Mouse (Mus musculus) brown adipose tissue, adult 24 weeks (tissue): ENCODE data around the gene Cenpp. TPM values are rescaled to one million over a fixed set of nuclear protein-coding genes. Genes with fewer than 3 reads are reported as not detected.
"Not testable (repeated sequence)": the region's sequence is repeated elsewhere in the genome, so short reads cannot be mapped to it uniquely, and the experiment has no call there.

Experiments used
- H3K27ac ChIP-seq: fragments of 200-500 bp; replicated peaks from 2 replicates; pipeline ENCODE4 v1.5.1; 2012; ENCODE audit warnings: low read depth, mild to moderate bottlenecking, low read length
- H3K4me1 ChIP-seq: fragments of 200-500 bp; 2 replicates; pipeline ENCODE4 v1.6.1; 2012; ENCODE audit warnings: low read length, mixed read lengths; ENCODE audit not compliant: control insufficient read depth, insufficient read depth, insufficient read length
- H3K4me3 ChIP-seq: fragments of 200-500 bp; 2 replicates; pipeline ENCODE4 v1.5.1; 2012; ENCODE audit warnings: low read depth, mild to moderate bottlenecking, low read length, moderate library complexity; ENCODE audit not compliant: insufficient read depth
- polyA plus RNA-seq: library from polyadenylated mRNA; stranded (reverse); fragments of >200 nt; gene quantifications from 2 replicates; pipeline ENCODE4 v1.2.4, GENCODE M21; 2012; ENCODE audit not compliant: missing spikeins, insufficient read depth, insufficient read length

Cenpp gene
- polyA plus RNA-seq, 1 experiment = 1.5 TPM

DNA sequence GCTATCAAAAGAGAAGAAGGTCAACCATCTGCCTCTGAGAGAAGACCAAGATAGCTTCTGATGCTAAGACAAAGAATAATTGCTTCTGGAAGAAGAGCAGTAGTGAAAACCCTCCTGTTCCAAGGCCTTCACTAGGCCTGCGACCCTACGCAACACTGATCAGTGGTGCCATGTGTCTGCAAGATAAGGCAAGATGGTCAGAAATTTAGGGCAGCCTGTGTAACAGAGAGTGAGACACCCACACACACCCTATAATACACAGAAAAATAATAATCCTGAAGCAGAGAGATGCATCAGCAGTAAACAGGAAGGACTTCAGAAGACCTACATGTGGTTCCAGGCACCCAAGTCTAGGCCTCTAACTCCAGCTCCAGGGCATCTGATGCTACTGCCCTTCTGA, 12.6 kb downstream of the Cenpp start:
- no peak overlapping the region for H3K27ac ChIP-seq
- H3K4me3 ChIP-seq = no peak overlapping the region
- no peaks in the 10 kb centered on the region for H3K4me1 ChIP-seq

- Histone ChIP-seq H3K4me1 (no peaks in the 10 kb centered on the region), H3K4me3 (no peak overlapping the region), H3K27ac (no peak overlapping the region)
Measured at GRCm38 (mm10) chr13:49629076-49629475, 23.5 kb downstream of the Cenpp start.

GRCm38 (mm10) chr13:49628167-49628566, 24.4 kb downstream of the Cenpp start:
- no peaks in the 10 kb centered on the region for H3K4me1 ChIP-seq
- no peak overlapping the region for H3K27ac ChIP-seq
- no peak overlapping the region for H3K4me3 ChIP-seq

DNA sequence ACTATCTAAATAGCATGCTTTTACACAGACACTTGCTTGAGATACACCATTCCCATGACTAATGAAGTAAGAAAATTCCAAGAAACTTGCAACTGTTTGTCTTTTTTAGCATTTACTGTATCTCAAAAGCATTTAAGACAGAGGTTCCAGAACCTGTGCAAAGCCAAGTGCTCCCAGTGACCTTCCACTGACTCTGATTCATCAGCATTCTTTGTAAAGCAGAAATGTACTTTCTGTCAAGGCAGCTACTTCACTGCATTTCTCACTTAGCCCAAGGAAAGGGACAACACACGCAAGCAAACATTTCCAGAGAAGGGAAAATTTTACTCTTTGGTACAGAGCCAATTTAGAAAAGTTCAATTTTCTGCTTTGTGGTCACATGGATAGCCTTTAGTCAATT, 29.4 kb downstream of the Cenpp start:
- no peaks in the 10 kb centered on the region for H3K4me1 ChIP-seq
- H3K27ac ChIP-seq = no peak overlapping the region
- H3K4me3 ChIP-seq = no peak overlapping the region

DNA sequence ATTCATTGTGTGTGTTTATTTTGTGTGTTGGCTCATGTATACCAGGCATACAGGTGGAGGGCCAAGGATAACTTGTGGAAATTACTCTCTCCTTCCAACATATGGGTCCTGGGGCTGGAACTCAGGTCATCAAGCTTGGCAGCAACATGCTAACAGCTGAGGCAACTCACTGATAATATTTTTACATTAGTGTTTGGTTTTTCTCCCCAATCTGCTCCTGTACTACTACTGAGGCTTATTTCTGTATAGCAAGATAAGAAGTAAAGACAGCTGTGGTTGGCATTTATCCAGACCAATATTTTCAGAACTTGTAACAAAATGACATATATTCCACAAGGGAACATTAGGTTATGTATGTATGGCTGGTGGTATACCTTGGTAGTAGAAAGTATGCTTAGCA, 34.2 kb downstream of the Cenpp start:
- no peak overlapping the region for H3K27ac ChIP-seq
- H3K4me1 ChIP-seq = no peaks in the 10 kb centered on the region
- H3K4me3 ChIP-seq = no peak overlapping the region

- Histone ChIP-seq H3K4me3 (no peak overlapping the region), H3K27ac (no peak overlapping the region), H3K4me1 (no peaks in the 10 kb centered on the region)
Measured at GRCm38 (mm10) chr13:49617021-49617420, 35.6 kb downstream of the Cenpp start.

DNA sequence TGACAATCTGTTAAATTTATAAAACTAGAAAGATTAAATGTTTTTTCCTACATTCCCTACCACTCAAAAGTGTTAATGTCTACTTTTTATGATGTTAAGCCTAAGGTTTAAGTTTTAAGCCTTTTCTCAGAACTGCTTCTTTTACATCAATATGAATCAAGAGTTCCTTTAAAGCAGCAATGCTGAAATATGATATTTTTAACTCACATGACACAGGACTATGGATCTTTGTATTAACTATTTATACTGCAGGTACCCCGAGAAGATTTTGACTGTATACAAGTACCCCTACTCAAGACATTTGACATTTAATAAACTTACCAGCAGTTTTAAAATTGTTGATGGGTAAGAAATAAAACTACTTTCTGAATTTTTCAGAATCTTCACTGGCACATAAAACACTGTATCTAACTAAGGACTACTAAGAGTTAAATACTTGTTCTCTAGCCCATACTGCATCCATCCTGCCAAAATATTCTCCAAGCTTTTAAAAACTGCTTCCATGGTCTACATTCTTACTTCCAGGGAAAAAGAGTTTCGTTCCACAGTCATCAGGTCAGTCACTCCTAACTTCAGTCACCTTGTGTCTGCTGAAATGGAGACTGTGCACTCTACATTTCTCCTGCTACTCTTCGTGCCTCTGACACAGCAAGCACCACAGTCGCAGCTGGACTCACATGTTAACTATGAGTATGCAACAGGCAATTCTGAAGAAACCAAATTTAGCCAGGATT, 43.8 kb downstream of the Cenpp start:
- Histone ChIP-seq H3K4me3 (peak overlapping the region; percentile 8; the same call in 1 of the 2 replicates), H3K27ac (no peak overlapping the region), H3K4me1 (no peaks in the 10 kb centered on the region; the same call in 1 of the 2 replicates)

DNA sequence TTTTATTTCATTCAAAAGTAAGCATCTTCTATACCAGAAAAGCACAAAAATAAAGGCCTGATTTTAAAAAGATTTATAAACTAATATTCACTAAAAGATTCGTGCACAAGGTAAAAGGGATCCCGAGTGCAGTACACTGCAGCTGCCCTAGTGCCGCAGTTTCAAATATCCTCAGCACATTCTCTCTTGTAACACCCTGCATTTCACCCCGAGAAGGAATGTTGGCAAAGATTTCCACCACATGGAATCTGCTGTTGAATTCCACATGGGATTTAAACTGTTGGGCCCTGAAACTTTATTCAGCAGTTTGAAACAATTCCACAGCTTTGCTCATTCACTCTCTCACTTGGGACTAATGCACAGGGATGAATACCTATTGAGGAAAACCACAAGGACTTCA, 44.9 kb downstream of the Cenpp start, which contains the start of gene Ogn:
Ogn (plus strand) TSS at position 333 of the 400 bp plus-strand sequence.
- Histone ChIP-seq H3K4me1 (no peaks in the 10 kb centered on the region; the same call in 1 of the 2 replicates), H3K27ac (no peak within 1 kb of the TSS), H3K4me3 (peak within 1 kb of the TSS; percentile 8; the same call in 1 of the 2 replicates)

DNA sequence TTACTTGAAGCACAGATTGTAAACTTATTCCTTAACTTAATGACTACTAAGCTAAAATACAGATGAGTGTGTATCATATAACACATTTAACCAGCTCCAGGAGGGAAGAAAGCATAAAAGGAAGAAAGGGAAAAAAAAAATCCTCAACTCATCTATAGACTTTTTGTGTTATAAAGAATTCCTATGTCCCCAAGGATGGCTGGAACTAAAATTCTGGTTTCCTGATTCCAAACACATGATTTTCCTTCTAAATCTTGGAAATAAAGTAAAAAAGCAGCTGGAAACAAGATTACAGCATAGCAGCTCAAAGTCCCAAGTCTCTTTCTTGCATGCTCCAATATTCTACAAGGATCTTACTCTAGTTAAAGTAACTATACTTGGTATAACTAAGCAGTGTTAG, 49.0 kb downstream of the Cenpp start:
- H3K4me1 ChIP-seq = no peaks in the 10 kb centered on the region; the same call in 1 of the 2 replicates
- H3K4me3 ChIP-seq = no peak overlapping the region
- no peak overlapping the region for H3K27ac ChIP-seq

- H3K4me3 ChIP-seq, H3K27ac ChIP-seq, H3K4me1 ChIP-seq: not testable (repeated sequence)
Measured at GRCm38 (mm10) chr13:49602541-49602940, 50.0 kb downstream of the Cenpp start.

DNA sequence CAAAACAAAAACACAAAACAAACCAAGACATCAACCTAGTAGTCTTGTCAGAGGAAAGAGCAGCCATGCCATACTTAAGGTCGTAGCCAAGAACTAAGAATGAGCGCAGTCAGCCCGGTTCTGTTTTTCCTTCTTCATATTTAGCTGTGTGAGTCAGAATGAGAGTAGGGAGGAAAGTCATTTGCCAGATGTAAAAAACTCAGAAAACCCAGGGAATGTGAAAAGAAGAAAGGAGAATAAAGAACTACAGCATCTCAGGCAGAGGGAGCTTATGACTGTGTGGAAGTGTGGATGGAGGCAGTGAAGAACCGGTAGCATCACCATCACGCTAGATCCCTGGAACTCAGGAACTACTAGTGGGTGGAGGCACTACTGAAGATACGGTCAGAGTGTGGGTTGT, 66.5 kb downstream of the Cenpp start:
- H3K4me1 ChIP-seq = no peaks in the 10 kb centered on the region
- H3K27ac ChIP-seq = 0 out of 2 replicates have a peak overlapping the region, but pooled peaks have one; percentile 45
- H3K4me3 ChIP-seq = no peak overlapping the region

- no peaks in the 10 kb centered on the region for H3K4me1 ChIP-seq
- no peak overlapping the region for H3K4me3 ChIP-seq
- no peak overlapping the region; the same call in 1 of the 2 replicates for H3K27ac ChIP-seq
Measured at GRCm38 (mm10) chr13:49584307-49585005, 68.1 kb downstream of the Cenpp start.

DNA sequence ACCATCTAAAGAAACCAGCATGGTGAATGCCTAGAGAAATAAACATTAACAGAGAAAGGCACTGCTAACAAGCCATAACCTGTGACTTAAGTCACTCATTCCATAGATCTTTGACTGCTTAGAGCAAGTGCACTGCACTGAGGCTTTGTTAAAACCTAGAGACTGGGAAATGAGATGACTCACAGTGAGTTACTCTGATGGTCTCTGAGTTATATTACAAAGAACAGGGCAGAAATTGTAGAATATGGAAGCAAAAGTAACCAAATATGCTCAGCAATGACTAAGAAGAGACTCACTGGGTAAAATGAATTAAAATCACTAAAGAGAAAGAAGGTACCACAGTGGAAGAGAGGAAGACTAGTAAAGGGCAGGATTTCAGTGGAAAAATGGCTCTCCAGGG, 68.7 kb downstream of the Cenpp start:
- H3K4me3 ChIP-seq = no peak overlapping the region

DNA sequence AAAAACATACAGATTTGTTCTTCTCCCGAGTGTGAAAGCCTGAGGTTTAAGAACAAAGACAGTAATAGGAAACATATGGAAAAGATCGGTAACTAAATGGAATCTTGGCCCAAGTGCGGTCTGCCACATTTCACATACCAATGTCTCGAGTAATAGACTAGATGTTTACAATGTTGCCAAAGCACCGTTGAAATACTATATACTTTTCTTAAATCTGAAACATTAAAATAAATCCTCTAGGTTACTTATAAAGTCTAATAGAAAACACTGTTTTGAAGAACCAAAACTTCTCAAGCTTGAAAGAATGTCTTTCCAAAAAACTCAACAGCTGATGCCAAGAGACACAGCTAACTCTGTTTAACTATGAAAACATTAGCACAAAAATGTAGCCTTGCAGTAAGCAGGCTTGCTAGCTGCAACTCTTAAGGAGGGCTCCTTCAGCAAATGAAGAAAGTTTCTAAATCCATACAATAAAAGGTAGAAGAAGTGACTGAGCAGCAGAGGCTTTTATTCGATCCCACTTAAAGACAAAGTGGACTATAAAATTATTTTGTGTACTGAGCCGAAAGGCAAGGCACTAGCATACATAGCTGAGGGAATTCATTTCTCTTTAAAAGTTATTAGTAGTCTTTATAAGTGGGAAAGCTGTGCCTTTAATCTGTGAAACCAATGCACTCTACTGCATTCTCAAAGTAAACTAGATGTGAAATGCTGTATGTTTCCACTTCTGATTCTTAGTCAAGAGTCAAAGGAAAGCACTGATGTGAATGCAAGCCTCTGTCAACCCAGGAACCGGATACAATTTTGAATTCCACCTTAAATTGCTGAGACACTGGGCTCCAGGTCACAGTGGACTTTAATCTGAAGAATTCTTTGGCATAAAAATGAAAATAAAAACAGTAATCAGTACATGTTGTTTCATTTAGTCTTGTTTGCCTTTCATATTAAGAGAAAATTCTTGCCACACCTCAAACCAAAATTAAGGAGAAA, 70.7 kb downstream of the Cenpp start, which contains the start of gene Omd:
Omd (plus strand) TSS at position 922 of the 990 bp plus-strand sequence.
- H3K27ac ChIP-seq = no peak within 1 kb of the TSS
- H3K4me1 ChIP-seq = no peaks in the 10 kb centered on the region
- no peak within 1 kb of the TSS for H3K4me3 ChIP-seq

More for the DNA sequence above, 68.7 kb downstream of the Cenpp start:
- H3K27ac ChIP-seq = no peak overlapping the region
- no peaks in the 10 kb centered on the region for H3K4me1 ChIP-seq

- Histone ChIP-seq H3K27ac (no peak overlapping the region), H3K4me1 (no peaks in the 10 kb centered on the region), H3K4me3 (no peak overlapping the region)
Measured at GRCm38 (mm10) chr13:49571418-49571817, 81.2 kb downstream of the Cenpp start.
